Mouse (Mus musculus) spleen, embryonic (tissue): ENCODE measurements at regions not wholly inside any gene's neighbourhood (a gene's known extent, or its start where the extent isn't known, plus 50 kb on each side); places are given as distances from the start of the nearest gene placed in this dataset.

Source experiments
- CTCF ChIA-PET: fragments of 350-600 bp; sonication (Branson Sonifier 250); formaldehyde crosslinking; loops from one replicate; lab custom pipeline; 2022; lab: Charles Lee

DNA sequence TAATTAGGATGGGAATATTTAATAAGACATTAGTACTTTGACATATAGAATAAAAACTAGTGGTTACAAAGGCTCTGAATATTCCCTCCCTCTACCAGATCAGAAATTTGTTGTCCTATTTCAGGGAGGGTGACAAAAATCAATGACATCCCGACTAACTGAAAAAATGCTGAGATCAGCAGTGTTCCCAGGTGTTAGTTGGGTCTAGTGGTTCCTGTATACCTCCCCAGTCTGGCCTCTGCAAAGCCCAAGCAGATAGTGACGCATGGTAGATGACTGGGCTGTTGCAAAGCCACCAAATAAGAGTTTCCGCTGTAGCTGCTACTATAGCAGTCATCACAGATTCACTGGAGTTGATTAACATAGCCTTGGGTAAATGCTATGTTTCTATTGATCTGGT, 59.9 kb upstream of the Gm4791 start:
- CTCF ChIA-PET, result no interaction called here

- CTCF ChIA-PET, result no interaction called here
Measured at GRCm38 (mm10) chr9:46925641-46926040, 72.9 kb upstream of the Gm4791 start.

DNA sequence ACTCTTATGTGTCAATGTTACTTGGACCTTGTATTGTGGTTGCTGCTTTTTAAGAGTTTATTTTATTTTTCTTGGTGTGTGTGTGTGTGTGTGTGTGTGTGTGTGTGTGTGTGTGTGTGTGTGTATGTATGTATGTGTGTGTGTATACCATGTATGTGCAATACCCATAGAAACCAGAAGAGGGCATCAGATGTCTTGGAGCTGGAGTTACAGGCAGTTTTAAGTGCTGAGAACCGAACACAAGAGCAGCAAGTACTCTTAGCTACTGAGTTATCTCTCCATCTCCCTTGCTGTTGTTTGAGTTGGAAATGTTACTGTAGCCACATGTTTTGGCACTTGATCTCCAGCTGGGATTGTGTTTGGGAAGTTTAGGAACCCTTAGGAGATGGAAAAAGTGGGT, 78.5 kb upstream of the Gm4791 start:
- CTCF ChIA-PET, result no interaction called here

DNA sequence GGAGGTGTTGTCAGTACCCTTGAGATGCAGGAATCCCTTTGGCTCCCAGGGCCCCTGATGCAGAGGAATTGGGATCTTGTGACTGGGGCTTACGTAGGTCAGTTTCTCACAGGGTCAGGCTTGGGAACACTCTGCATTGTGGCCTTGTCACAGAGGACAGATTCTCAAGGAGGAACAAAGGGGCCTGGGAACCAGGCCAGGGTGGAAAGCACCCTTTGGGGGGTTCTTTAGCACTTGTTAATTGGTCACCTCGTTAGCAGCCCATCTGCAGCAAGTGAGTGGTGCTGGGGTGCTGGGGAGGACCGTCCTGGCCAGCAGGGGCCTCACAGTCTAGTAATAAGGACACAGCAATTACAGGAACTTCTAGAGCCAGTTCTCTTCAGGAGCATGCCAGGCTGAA, 85.3 kb upstream of the Gm4791 start:
- CTCF ChIA-PET, result no interaction called here

DNA sequence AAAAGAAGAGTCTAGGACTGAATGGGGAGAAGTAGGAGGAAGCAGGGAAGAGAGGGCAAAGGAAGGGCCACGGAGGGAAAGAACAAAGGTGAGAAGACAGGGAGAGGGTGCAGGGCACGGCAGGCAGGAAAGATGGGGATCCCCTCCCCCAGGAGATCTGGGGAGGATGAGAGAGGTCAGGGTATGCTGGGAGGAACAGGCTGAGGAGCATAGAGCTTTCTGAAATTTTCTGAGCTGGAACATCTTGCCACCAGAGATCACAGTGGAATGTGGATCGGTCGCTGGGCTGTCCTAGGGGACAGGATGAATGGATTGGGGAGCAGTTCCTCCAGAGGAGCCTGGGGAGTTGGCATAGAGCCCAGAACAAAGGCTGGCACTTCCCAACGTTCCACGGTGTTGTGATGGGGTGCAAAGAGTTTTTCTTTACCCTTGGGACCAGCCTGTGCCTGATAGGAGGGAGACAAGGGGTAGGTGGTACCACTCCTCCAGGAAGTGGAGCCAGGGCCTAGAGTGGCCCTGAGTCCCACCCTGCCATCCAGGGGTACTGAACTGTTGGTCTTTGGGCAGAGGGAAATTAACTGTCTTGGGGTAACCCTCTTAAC, 89.0 kb upstream of the Gm4791 start:
- CTCF ChIA-PET, result interaction anchor here (0.7 kb wide), 1 partner anchor 66 kb away, joined by 3 read pairs; no protein-coding TSS in a partner anchor

DNA sequence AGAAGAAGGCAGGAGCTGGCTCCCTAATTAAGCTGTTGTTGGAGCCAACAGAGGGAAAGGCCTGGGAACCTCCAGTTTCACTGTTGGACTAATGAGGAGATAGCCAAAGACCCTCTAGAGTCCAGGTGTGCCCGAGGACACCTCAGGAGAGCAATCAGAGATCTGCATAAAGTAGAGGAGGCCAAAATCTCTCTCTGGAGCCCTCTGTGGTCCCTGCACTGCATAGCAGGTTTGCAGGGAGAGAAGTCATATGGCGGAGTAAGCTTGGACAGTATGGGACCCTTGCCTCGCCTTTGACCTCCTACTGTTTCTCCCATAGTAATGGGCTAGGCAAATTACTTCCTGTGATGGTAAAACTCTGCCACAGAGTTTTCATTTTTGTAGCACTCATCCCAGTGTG, 93.5 kb upstream of the Gm4791 start:
- CTCF ChIA-PET, result no interaction called here

DNA sequence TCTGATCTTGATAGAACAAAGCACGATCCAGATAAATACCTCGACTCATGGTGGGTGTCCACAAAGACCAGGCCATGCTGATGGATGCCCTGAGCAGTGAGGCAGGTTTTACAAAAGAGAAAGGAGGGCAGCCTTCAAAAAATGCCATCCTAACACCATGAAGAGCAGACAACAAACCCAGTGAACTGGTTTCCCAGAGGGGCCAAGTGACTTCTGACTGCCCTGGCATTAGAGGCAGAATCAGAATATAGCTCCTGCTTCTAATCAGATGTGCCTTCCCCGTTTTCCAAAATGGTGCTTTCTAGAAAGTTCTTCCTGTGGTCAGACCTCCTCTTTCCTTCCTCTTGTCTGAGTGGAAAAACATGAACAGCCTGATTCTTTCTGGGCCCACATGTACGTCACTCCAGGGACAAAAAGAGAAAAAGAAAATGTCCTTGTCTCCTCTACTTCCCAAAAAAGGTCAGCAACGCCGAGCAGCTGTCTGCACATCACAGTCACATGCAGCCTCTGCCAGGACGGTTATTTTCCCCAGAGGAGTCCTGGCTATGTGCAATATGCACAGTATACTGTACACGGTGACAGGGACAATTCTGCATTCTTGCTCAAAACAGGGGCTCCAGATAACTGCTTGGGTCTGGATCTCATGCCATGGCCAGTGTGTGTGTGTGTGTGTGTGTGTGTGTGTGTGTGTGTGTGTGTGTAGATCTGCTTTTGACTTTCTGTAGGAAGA, 94.9 kb upstream of the Gm4791 start:
- CTCF ChIA-PET, result no interaction called here

- CTCF ChIA-PET, result no interaction called here
Measured at GRCm38 (mm10) chr9:46899283-46899682, 99.3 kb upstream of the Gm4791 start.

DNA sequence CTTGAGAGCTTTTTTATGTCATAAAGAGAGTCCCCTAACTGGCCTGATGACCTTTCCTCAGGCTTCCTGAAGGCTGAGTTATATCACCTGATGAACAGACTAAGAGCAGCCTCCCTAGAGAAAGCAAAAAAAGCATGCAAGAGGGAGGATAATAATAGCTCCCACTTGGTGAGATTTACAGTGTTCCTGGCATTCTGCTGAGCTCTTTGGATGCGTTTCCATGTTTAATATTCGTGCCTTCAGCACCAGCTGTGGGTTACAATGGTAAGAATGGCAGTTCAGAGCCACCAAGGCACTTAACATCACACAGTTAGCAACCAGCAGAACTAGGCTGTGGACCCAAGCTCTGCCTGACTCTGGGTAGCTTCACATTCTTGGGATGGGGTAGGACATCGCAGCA, 100.4 kb upstream of the Gm4791 start:
- CTCF ChIA-PET, result no interaction called here

- CTCF ChIA-PET, result no interaction called here
Measured at GRCm38 (mm10) chr9:46891829-46892228, 106.7 kb upstream of the Gm4791 start.

DNA sequence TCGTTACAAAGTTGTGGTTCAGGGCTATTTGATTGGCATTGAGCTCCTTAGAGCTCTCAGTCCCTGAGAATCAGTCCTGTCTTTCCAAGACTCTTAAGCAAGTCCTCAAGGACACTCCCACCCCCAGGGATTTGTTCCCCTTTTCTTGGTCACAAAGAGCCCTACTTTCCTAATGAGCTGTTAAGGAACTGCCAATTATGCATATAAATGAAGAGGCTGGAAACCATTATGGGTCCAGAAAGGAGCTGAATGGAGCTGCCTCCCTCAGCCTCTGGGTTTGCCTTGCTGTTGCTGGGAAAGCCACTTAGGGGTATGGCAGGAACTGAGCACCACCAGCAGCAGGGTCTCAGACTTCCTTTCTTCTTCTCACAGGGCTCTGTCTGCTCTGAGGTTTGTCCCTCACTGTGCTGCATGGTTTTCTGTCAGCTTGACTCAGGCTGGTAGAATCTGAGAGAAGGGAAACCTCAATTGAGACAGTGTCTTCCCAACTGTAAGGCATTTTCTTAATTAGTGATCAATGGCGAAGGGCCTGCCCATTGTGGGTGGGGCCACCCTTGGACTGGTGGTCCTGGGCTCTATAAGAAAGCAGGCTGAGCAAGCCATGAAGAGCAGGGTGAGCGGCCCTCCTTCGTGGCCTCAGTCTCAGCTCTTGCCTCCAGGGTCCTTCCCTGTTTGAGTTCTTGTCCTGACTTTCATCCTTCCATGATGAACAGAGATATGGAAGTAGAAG, 108.4 kb upstream of the Gm4791 start:
- CTCF ChIA-PET, result no interaction called here

DNA sequence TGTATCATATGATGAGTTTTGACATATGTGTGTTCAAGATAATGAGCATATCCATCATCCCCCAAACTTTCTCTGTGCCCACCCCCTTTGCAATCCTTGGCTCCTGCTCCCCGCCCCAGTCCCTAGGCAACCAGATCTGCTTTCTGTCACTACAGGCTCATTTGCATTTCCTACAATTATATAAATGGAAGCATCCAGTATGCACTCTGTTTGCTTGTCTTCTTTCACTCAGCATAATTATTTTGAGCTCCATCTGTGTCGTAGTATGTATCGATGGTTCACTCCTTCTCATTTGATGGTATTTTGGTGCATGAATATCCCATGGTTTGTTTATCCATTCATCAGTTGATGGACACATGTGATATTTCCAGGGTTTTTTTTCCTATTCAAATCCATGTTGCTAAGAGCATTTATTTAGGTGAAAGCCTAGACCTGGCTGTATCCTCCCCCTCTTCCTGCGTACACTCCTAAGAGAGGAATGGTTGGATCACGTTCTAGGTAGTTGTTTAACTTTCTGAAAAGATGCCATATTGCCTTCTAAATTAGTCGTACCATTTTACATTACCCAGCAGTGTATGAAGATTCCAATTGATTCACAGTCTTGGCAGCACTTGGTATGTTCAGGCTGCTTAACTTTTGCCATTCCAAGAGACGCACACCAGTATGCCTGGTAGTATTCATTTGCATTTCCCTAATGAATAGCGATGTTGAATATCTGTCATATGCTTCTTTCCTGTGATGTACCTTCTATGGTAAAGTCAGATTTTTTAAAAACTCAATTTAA, 127.1 kb upstream of the Gm4791 start:
- CTCF ChIA-PET, result no interaction called here

DNA sequence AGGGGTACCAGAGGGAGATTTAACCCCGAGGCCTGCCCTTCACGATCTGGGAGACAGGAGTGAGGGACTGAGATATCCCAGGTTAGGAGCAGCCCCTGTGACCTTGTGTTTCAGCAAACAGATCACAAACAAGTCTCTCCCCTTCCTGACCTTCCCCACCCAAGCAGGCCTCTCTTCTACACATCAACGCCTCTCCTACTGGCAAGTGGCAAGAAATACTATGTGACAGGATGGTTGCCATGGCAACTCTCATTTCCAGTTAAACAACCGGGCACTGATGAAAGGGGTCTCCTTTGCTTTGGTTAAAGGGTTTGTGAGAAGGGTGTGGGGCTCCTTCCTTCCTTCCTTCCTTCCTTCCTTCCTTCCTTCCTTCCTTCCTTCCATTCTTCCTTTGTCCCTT, 134.6 kb upstream of the Gm4791 start:
- CTCF ChIA-PET, result no interaction called here

DNA sequence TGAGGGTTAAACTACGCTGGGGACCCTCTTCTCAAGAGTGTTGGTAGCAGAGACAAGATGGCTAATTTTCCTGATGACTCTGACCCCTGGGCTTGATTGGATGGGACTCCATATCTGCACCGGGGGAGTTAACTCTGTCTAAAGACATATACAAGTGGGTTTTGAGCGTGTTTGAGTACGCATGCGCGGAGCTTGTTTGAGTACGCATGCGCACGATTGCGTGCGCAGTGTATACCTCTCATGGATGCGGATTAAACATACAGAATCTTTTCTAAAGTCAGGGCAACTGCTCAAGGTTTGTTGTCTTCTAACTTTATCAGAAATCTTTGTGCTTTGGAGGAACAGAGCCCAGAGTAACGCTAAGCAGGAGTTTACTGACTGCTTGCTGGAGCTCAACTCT, 146.8 kb upstream of the Gm4791 start:
- CTCF ChIA-PET, result no interaction called here

DNA sequence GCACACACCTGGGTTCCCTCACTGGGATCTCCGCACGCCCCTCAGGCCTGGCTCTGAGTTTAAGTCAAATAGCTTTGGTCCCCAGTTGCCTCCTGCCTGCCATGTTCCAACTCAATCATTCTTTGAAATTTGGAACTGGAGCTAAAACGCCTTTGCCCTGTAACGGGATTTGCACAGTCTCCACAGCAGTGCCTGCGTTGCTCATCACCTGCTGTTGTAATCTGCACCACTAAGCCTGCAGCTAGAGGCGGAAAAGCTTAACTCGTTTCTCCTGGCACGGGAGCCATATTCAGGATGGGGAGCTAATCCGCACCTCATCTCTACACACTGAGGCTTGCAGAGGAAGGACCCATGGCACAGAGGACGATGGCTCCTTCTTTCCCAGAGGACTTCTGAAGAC, 147.2 kb upstream of the Gm4791 start:
- CTCF ChIA-PET, result no interaction called here

DNA sequence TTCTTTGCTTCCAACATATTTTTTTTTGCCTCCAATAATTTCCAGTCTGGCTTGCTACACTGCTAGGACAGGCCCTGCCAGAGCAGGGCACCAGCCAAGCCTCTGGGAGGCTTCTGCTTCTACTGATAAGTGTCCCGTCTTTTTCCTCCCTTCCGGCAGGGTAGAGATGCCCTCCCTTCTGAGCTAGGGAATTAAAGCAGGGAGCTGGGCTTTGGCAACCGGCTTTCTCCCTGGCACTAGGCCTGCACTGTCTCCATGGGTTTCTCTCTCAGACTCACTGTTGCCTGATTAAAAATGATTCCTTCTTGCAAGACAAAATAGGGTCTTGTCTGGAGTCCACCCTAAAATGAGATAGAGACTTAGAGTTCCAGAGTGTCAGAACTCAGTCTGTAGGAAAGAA, 153.3 kb upstream of the Gm4791 start:
- CTCF ChIA-PET, result no interaction called here

GRCm38 (mm10) chr9:46843781-46844180, 154.8 kb upstream of the Gm4791 start:
- CTCF ChIA-PET, result interaction anchor here (0.6 kb wide), 1 partner anchor 66 kb away, joined by 3 read pairs; no protein-coding TSS in a partner anchor

GRCm38 (mm10) chr9:46841571-46841970, 157.0 kb upstream of the Gm4791 start:
- CTCF ChIA-PET, result no interaction called here

GRCm38 (mm10) chr9:46835261-46835660, 163.3 kb upstream of the Gm4791 start:
- CTCF ChIA-PET, result no interaction called here

GRCm38 (mm10) chr9:46830746-46831560, 167.6 kb upstream of the Gm4791 start:
- CTCF ChIA-PET, result no interaction called here

DNA sequence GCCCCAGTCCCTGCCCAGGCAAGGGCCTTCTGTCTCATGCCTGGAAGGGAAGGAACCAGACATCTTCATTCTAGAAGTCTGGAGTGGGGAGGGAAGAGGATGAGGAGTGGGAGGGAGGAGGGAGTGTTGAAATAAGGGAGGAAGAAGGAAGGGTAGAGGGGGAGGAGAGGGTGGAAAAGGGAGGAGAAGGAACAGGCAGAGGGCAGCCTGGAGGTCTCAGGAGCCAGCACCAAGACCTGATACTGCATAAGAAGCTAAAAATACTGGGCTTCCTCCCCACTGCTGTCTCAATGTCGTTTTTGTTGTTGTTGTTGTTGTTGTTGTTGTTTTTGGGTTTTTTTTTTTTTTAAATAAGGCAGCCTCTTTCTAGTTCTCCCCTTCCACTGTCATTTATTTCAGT, 168.2 kb upstream of the Gm4791 start:
- CTCF ChIA-PET, result no interaction called here
